Mouse (Mus musculus): ENCODE data around the gene Vmn1r195. TPM values are rescaled to one million over a fixed set of nuclear protein-coding genes. Genes with fewer than 3 reads are reported as not detected.

Vmn1r195 gene
- not detected in 2 replicates for polyA plus RNA-seq (2015; fragmentation: Nextera tagmentation; extraction: Ambion mirVana)

GRCm38 (mm10) chr13:22270222-22270621 lies at the start of gene Vmn1r195:
TSS of gene Vmn1r195 (plus strand) at chr13:22270522.

GRCm38 (mm10) chr13:22223060-22223459 lies 47.3 kb upstream of the Vmn1r195 start, which contains the start of gene Vmn1r193:
TSS of gene Vmn1r193 (minus strand) at chr13:22223160.

DNA sequence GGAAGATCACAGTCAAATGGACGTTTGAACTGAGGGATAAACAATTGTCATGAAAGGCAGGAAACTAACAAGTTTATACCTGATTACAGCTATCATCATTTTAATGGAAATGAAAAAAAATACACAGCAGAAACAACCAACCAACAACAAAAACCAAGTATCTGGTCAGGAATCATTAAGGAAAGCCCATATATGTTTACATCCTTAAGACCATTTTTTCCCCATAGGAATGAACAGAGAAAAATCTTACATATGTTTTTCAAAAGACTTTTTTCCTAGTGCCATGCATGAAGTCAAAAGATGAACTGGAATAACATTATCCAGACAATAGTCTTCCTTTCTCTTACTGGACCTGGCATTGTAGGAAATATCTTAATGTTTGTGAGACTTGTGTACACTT lies 26.4 kb upstream of the Vmn1r195 start, which contains the start of gene Vmn1r194:
Vmn1r194 (plus strand) TSS at position 301 of the 400 bp plus-strand sequence.

DNA sequence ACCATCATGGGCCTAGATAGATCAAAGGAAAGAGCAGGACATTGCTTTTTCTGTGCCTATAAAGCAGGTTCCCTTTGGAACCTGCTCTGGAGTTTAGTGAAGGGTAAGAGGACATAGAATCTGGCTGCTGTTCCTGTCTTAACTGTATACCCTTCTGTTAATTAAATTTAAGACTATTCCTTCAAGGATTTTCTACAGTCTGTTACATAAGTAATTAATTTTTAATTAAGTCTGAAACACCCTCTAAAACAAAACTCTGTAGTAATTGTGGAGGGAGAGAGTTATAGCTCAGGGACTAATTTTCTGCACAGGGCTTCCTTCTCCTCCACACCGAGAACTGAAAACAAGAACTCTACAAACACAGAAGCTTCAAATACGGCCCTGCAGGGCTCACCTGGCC lies 19.3 kb downstream of the Vmn1r195 start, which contains the start of gene Vmn1r196:
Vmn1r196 (plus strand) TSS at position 301 of the 400 bp plus-strand sequence.

GRCm38 (mm10) chr13:22324289-22324688 lies 54.0 kb downstream of the Vmn1r195 start, which contains the start of gene Vmn1r197:
TSS of gene Vmn1r197 (plus strand) at chr13:22324589.

Other genes with a start within 250 kb of the Vmn1r195 start
- gene Hist1h2ah, start 235.0 kb upstream of the Vmn1r195 start, polyA plus RNA-seq (2015; fragmentation: Nextera tagmentation; extraction: Ambion mirVana) = 25.1 and 47.6 TPM in 2 replicates
- 3.8 and 5.7 TPM in 2 replicates for gene Hist1h2bk, start 234.7 kb upstream of the Vmn1r195 start, polyA plus RNA-seq (2015; fragmentation: Nextera tagmentation; extraction: Ambion mirVana)
- 37.1 and 47.6 TPM in 2 replicates for gene Hist1h4i, start 229.2 kb upstream of the Vmn1r195 start, polyA plus RNA-seq (2015; fragmentation: Nextera tagmentation; extraction: Ambion mirVana)
- 28.2 and 38.3 TPM in 2 replicates for gene Hist1h2ag, start 227.6 kb upstream of the Vmn1r195 start, polyA plus RNA-seq (2015; fragmentation: Nextera tagmentation; extraction: Ambion mirVana)
- 13.1 and 14.6 TPM in 2 replicates for gene Hist1h2bj, start 227.3 kb upstream of the Vmn1r195 start, polyA plus RNA-seq (2015; fragmentation: Nextera tagmentation; extraction: Ambion mirVana)
- gene Vmn1r188, start 186.1 kb upstream of the Vmn1r195 start, polyA plus RNA-seq (2015; fragmentation: Nextera tagmentation; extraction: Ambion mirVana) = not detected in 2 replicates
- gene Vmn1r189, start 164.7 kb upstream of the Vmn1r195 start, polyA plus RNA-seq (2015; fragmentation: Nextera tagmentation; extraction: Ambion mirVana) = not detected in 2 replicates
- gene Vmn1r191, start 86.6 kb upstream of the Vmn1r195 start, polyA plus RNA-seq (2015; fragmentation: Nextera tagmentation; extraction: Ambion mirVana) = not detected in 2 replicates
- gene Vmn1r192, start 79.4 kb upstream of the Vmn1r195 start, polyA plus RNA-seq (2015; fragmentation: Nextera tagmentation; extraction: Ambion mirVana) = not detected in 2 replicates
- not detected in 2 replicates for gene Vmn1r193, start 47.4 kb upstream of the Vmn1r195 start, polyA plus RNA-seq (2015; fragmentation: Nextera tagmentation; extraction: Ambion mirVana)
- not detected in 2 replicates for gene Vmn1r194, start 26.3 kb upstream of the Vmn1r195 start, polyA plus RNA-seq (2015; fragmentation: Nextera tagmentation; extraction: Ambion mirVana)
- gene Vmn1r196, start 19.4 kb downstream of the Vmn1r195 start, polyA plus RNA-seq (2015; fragmentation: Nextera tagmentation; extraction: Ambion mirVana) = not detected in 2 replicates
- gene Vmn1r197, start 54.1 kb downstream of the Vmn1r195 start, polyA plus RNA-seq (2015; fragmentation: Nextera tagmentation; extraction: Ambion mirVana) = not detected in 2 replicates
- gene Vmn1r198, start 79.8 kb downstream of the Vmn1r195 start, polyA plus RNA-seq (2015; fragmentation: Nextera tagmentation; extraction: Ambion mirVana) = not detected in 2 replicates
- not detected in 2 replicates for gene Vmn1r199, start 109.3 kb downstream of the Vmn1r195 start, polyA plus RNA-seq (2015; fragmentation: Nextera tagmentation; extraction: Ambion mirVana)
- not detected in 2 replicates for gene Vmn1r200, start 119.9 kb downstream of the Vmn1r195 start, polyA plus RNA-seq (2015; fragmentation: Nextera tagmentation; extraction: Ambion mirVana)
- gene Vmn1r201, start 201.4 kb downstream of the Vmn1r195 start, polyA plus RNA-seq (2015; fragmentation: Nextera tagmentation; extraction: Ambion mirVana) = not detected in 2 replicates
- not detected in 2 replicates for gene Vmn1r202, start 234.9 kb downstream of the Vmn1r195 start, polyA plus RNA-seq (2015; fragmentation: Nextera tagmentation; extraction: Ambion mirVana)
- gene Vmn1r203, start 247.6 kb downstream of the Vmn1r195 start, polyA plus RNA-seq (2015; fragmentation: Nextera tagmentation; extraction: Ambion mirVana) = not detected in 2 replicates

Data from spleen, postnatal 0 days (tissue).